Mouse (Mus musculus): ENCODE data around the gene Gtf2a2.

DNA sequence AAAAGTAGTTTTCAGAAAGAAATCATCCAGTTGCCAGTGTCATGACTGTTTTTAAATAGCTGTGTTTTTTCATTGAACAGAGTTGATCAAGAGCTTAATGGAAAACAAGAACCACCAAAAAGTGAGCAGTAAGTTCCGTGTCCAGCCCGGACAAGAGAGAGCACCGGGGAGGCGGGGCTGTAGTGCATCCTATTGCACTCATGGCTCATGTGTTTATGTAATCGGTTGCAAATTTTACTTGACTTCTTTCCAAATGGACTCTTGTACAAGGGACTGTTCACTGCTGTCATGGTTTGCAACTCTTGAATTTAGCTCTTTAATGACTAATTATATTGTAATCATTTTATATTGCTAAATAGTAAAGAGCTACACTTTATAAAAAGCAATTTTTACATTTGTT is 5.4 kb upstream of the Gtf2a2 start:
- no peak for TF ChIP-seq CTCF (IDR thresholded peaks at IDR 0.05; ENCODE audit: low read depth)
- no peak for TF ChIP-seq EP300 (IDR thresholded peaks at IDR 0.05; ENCODE audit: low read depth)

All from heart, postnatal 0 days (tissue).